Mouse (Mus musculus) midbrain, embryonic 15.5 days (tissue): Measurements from ENCODE around the gene Aldh1a1. TPM values are rescaled to one million over a fixed set of nuclear protein-coding genes. Genes with fewer than 3 reads are reported as not detected.
"Not testable (repeated sequence)": the region's sequence is repeated elsewhere in the genome, so short reads cannot be mapped to it uniquely, and the experiment has no call there.

ENCODE experiments used
- ATAC-seq: fragments of 200-750 bp; cut with Nextera tagmentation; replicated peaks from 2 replicates; pipeline ENCODE4 v1.8.0; 2017; ENCODE audit warnings: moderate TSS enrichment
- H3K27ac ChIP-seq: fragments of 300-500 bp; sonication (generic); 2 replicates; pipeline ENCODE4 v1.5.1; 2015; ENCODE audit warnings: mild to moderate bottlenecking, inconsistent platforms
- H3K27me3 ChIP-seq: fragments of 300-500 bp; sonication (generic); replicated peaks from 2 replicates; pipeline ENCODE4 v1.6.1; 2015; ENCODE audit warnings: inconsistent platforms
- H3K36me3 ChIP-seq: fragments of 300-500 bp; sonication (generic); replicated peaks from 2 replicates; pipeline ENCODE4 v1.6.1; 2015; ENCODE audit warnings: inconsistent platforms
- H3K4me1 ChIP-seq: fragments of 300-500 bp; sonication (generic); 2 replicates; pipeline ENCODE4 v1.6.1; 2015; ENCODE audit warnings: inconsistent platforms
- H3K4me2 ChIP-seq: fragments of 300-500 bp; sonication (generic); 2 replicates; pipeline ENCODE4 v1.6.1; 2015; ENCODE audit warnings: inconsistent platforms, mild to moderate bottlenecking, moderate library complexity
- H3K4me3 ChIP-seq: fragments of 300-500 bp; sonication (generic); 2 replicates; pipeline ENCODE4 v1.5.1; 2015; ENCODE audit warnings: mild to moderate bottlenecking, inconsistent platforms
- H3K9ac ChIP-seq: fragments of 300-500 bp; sonication (generic); 2 replicates; pipeline ENCODE4 v1.6.1; 2015; ENCODE audit warnings: mild to moderate bottlenecking, inconsistent platforms
- H3K9me3 ChIP-seq: fragments of 300-500 bp; sonication (generic); 2 replicates; pipeline ENCODE4 v1.6.1; 2016; ENCODE audit warnings: inconsistent platforms
- WGBS: fragments of 180-500 bp; shearing (Covaris S2); methylation state at CpG from one replicate; pipeline ENCODE4 v1.1.7; 2015; ENCODE audit warnings: mixed read lengths; 5-methylcytosine and 5-hydroxymethylcytosine counted together
- polyA plus RNA-seq: library from polyadenylated mRNA; unstranded; fragments of >200 nt; fragmentation: Nextera tagmentation; extraction: Ambion mirVana; gene quantifications from 2 replicates; pipeline ENCODE4 v1.2.1, GENCODE M21; 2015

The Aldh1a1 gene
- polyA plus RNA-seq, 1 experiment from 2014 or later = 16.3 TPM

DNA sequence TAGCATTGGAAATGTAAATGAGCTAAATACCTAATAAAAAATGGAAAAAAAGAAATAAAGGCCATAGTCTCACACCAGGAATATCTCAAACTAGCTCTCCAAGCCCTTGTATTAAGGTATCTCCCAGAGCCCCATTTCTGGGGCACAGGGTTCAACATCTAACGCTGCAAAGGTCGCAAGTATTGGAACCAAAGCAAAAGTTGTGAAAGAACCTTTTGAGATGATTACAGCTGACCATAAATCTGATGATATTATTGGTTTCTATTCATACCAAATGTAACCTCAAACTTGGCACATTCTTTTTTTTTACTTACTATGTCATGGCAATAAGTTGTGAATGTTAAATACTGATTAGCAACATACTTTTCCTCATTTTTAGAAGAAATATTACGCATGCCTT is 24.0 kb downstream of the Aldh1a1 start:
- no peaks in the 10 kb centered on the region for H3K27me3 ChIP-seq
- no peak overlapping the region for H3K4me3 ChIP-seq
- no peak for ATAC-seq
- H3K27ac ChIP-seq = no peak overlapping the region
- WGBS = 92% methylated on average over 3 of the region's 3 CpGs
- no peak overlapping the region for H3K9ac ChIP-seq
- H3K36me3 ChIP-seq = no peaks in the 10 kb centered on the region
- no peak overlapping the region for H3K4me2 ChIP-seq
- no peaks in the 10 kb centered on the region for H3K9me3 ChIP-seq
- H3K4me1 ChIP-seq = no peaks in the 10 kb centered on the region

DNA sequence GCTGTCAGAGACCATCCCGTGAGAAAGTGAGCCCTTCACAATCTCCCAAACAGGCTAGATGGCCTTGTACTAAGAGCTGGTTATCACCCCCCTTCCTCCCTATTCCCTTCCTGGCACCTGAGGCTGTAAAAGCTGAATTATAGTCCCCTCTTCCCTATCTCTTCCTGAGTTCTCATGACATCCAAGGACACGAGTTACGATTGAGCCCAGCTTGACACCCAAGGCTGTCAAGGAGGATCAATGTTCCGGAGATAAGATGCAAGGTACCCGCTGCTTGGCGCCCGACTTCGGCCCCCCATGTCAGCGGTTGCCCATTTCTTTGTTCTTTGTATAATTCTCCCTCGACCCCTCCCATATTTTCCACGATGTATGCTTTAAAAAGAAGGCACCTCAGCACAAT is 36.6 kb downstream of the Aldh1a1 start:
- not testable (repeated sequence) for H3K9me3 ChIP-seq, ATAC-seq, H3K4me3 ChIP-seq, H3K4me2 ChIP-seq, H3K36me3 ChIP-seq, H3K27ac ChIP-seq, H3K27me3 ChIP-seq, H3K9ac ChIP-seq, H3K4me1 ChIP-seq
- 89% methylated on average over 11 of the region's 11 CpGs for WGBS

DNA sequence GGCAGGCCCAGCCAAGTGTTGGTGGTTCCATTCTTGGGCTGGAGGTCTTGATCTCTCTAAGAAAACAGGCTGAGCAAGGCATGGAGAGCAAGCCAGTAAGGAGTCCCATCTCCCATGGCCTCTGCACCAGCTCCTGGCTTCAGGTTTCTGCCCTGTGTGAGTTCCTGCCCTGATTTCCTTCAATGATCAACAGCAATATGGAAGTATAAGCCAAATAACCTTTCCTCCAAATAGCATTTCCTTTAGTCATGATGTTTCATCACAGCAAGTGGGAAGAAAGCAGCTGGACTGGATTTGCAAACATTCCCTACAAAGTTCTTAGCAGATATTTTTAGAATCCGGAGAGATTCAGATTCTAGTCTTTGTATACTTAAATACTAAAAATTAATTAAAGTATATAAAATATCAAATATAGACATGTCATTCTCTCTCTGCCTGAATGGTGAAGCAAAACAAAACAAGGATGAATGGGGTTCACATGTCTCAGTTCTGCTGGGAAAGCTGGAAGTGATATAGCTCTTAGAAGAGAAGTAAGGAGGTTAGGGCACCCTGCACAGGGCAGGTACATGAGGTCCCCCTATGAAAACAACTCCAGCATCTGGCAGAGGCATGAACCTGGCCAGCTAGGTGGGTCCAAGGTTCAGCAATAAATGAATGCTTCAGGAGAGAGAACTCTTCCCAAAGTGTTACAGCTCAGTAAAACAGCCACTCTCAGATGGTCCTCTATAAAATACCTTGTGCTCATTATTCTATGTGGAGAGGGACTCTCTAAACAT is 37.6 kb downstream of the Aldh1a1 start:
- no peaks in the 10 kb centered on the region for H3K27me3 ChIP-seq

DNA sequence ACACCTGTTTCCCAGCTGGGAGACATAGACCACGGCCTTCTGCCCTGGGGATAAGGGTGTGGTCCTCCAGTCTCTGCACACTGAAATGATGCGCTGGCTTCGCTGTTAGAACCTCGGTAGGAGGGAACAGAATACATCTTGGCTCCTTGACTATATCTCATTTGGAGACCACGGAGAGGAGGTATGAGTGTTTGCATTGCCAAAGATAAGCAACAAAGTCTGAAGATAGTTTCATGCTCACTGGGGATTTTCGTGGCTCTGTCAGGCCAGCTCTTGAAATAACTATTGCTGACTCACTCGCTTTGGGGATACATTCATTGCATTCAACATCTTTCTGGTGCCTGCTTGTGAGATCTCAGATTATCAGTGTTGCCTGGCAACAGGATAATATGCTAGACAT is 44.0 kb downstream of the Aldh1a1 start:
- Histone ChIP-seq H3K27me3 (no peaks in the 10 kb centered on the region), H3K4me3 (no peak overlapping the region), H3K36me3 (no peaks in the 10 kb centered on the region), H3K4me2 (no peak overlapping the region), H3K4me1 (no peaks in the 10 kb centered on the region), H3K9ac (no peak overlapping the region), H3K27ac (no peak overlapping the region), H3K9me3 (no peaks in the 10 kb centered on the region)
- 73% methylated on average over 7 of the region's 7 CpGs for WGBS
- ATAC-seq = no peak

More for the DNA sequence above, 37.6 kb downstream of the Aldh1a1 start:
- Histone ChIP-seq H3K4me2 (no peak overlapping the region), H3K4me1 (no peaks in the 10 kb centered on the region), H3K36me3 (no peaks in the 10 kb centered on the region), H3K9ac (no peak overlapping the region), H3K9me3 (no peaks in the 10 kb centered on the region), H3K4me3 (no peak overlapping the region), H3K27ac (no peak overlapping the region)
- WGBS = 92% methylated on average over 1 of the region's 1 CpGs
- no peak for ATAC-seq

GRCm38 (mm10) chr19:20541044-20541443 is 48.5 kb downstream of the Aldh1a1 start:
- Histone ChIP-seq H3K27ac (no peak overlapping the region), H3K9ac (no peak overlapping the region), H3K9me3 (no peaks in the 10 kb centered on the region), H3K36me3 (no peaks in the 10 kb centered on the region), H3K4me3 (no peak overlapping the region), H3K27me3 (no peaks in the 10 kb centered on the region), H3K4me1 (no peaks in the 10 kb centered on the region), H3K4me2 (no peak overlapping the region)
- no peak for ATAC-seq
- 66% methylated on average over 4 of the region's 4 CpGs for WGBS

DNA sequence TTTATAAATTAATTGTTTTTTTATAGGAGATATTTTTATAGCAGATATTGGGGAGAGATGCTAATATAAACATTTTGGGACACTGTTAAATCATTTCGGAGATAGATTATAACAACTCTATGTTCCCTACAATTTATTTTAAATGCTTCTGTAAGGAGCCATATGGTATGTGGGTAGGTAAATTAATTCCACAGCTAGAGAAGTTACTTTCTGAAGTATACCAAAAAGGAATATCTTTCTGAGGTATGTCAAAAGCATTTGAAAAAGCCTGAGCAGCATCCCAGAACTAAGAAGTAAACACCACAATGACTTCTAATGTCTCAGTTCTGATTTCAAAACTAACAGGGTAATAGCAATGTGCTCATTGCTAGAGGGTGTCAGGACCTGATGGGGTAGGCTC is 49.4 kb downstream of the Aldh1a1 start:
- H3K9ac ChIP-seq = no peak overlapping the region
- WGBS = 95% methylated on average over 1 of the region's 1 CpGs
- no peaks in the 10 kb centered on the region for H3K36me3 ChIP-seq
- ATAC-seq = no peak
- H3K27ac ChIP-seq = no peak overlapping the region
- no peak overlapping the region for H3K4me3 ChIP-seq
- H3K4me1 ChIP-seq = no peaks in the 10 kb centered on the region
- H3K9me3 ChIP-seq = no peaks in the 10 kb centered on the region
- no peaks in the 10 kb centered on the region for H3K27me3 ChIP-seq
- H3K4me2 ChIP-seq = no peak overlapping the region

GRCm38 (mm10) chr19:20543816-20544215 is 51.3 kb downstream of the Aldh1a1 start:
- H3K9me3 ChIP-seq = no peaks in the 10 kb centered on the region

DNA sequence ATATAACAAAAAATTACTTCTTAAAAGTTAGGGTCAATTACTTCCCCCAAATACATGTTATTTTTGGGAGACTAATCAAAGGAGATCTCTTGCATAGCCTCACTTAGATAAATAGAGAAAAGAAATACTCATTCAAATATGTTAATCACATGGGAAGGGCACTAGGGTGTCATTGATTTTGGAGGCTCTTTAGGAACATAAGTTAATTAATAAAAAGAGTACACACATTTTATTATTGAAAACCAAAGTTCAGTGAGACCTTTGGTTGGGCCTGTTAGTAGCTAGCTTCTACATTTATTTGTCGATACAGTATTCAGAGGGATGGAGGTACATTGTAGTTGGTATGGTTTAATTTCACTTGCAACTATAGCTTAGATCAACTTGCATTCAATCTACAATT is 52.4 kb downstream of the Aldh1a1 start:
- Histone ChIP-seq H3K9me3 (no peaks in the 10 kb centered on the region), H3K27ac (no peak overlapping the region), H3K9ac (no peak overlapping the region), H3K4me3 (no peak overlapping the region), H3K4me2 (no peak overlapping the region), H3K27me3 (no peaks in the 10 kb centered on the region), H3K4me1 (no peaks in the 10 kb centered on the region), H3K36me3 (no peaks in the 10 kb centered on the region)
- ATAC-seq = no peak
- 93% methylated on average over 1 of the region's 1 CpGs for WGBS

More at GRCm38 (mm10) chr19:20543816-20544215, 51.3 kb downstream of the Aldh1a1 start:
- H3K27me3 ChIP-seq = no peaks in the 10 kb centered on the region
- no peaks in the 10 kb centered on the region for H3K36me3 ChIP-seq
- WGBS = 42% methylated on average over 1 of the region's 1 CpGs
- no peak overlapping the region for H3K4me2 ChIP-seq
- H3K9ac ChIP-seq = no peak overlapping the region
- no peaks in the 10 kb centered on the region for H3K4me1 ChIP-seq
- no peak overlapping the region for H3K27ac ChIP-seq
- no peak overlapping the region for H3K4me3 ChIP-seq
- no peak for ATAC-seq

- H3K4me3 ChIP-seq = no peak overlapping the region
These were observed 54.5 kb downstream of the Aldh1a1 start for GRCm38 (mm10) chr19:20547025-20547424.

GRCm38 (mm10) chr19:20549409-20549808 is 56.9 kb downstream of the Aldh1a1 start:
- no peak overlapping the region for H3K9ac ChIP-seq
- H3K4me3 ChIP-seq = no peak overlapping the region
- 0 out of 2 replicates have a peak, but pooled peaks have one; percentile 11 for ATAC-seq
- H3K27me3 ChIP-seq = no peaks in the 10 kb centered on the region
- no peaks in the 10 kb centered on the region for H3K4me1 ChIP-seq
- H3K4me2 ChIP-seq = no peak overlapping the region
- no peaks in the 10 kb centered on the region for H3K36me3 ChIP-seq
- 89% methylated on average over 1 of the region's 1 CpGs for WGBS
- H3K27ac ChIP-seq = no peak overlapping the region
- no peaks in the 10 kb centered on the region for H3K9me3 ChIP-seq

More at GRCm38 (mm10) chr19:20547025-20547424, 54.5 kb downstream of the Aldh1a1 start:
- H3K4me1 ChIP-seq = no peaks in the 10 kb centered on the region
- ATAC-seq = no peak
- H3K4me2 ChIP-seq = no peak overlapping the region
- no peaks in the 10 kb centered on the region for H3K36me3 ChIP-seq
- 80% methylated on average over 3 of the region's 3 CpGs for WGBS
- H3K9ac ChIP-seq = no peak overlapping the region
- H3K27ac ChIP-seq = no peak overlapping the region
- H3K9me3 ChIP-seq = no peaks in the 10 kb centered on the region
- H3K27me3 ChIP-seq = no peaks in the 10 kb centered on the region

DNA sequence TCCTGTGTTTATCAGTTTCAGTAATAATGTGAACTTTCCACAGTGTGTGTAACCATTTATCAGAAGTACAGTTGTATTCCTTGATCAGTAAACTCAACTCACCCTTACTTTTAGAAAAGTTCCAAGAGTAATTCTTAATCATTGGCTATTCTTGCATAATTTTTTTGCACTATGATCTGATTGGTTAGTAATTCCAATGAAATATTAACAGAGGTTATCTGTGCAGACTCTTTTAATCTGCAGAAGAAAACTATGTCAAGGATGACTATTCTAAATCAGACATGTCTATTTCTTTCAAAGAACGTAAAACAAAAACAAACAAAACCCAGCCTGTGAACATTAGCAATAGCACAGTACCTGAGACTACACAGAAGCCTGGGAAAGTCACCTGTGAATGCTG is 62.9 kb downstream of the Aldh1a1 start:
- no peaks in the 10 kb centered on the region for H3K36me3 ChIP-seq
- H3K4me1 ChIP-seq = no peaks in the 10 kb centered on the region
- H3K27ac ChIP-seq = no peak overlapping the region
- no peak overlapping the region for H3K4me3 ChIP-seq
- 83% methylated on average over 1 of the region's 1 CpGs for WGBS
- no peaks in the 10 kb centered on the region for H3K9me3 ChIP-seq
- H3K9ac ChIP-seq = no peak overlapping the region
- no peaks in the 10 kb centered on the region for H3K27me3 ChIP-seq
- no peak overlapping the region for H3K4me2 ChIP-seq
- ATAC-seq = no peak

- Histone ChIP-seq H3K36me3 (no peaks in the 10 kb centered on the region), H3K9me3 (no peaks in the 10 kb centered on the region), H3K4me1 (no peaks in the 10 kb centered on the region), H3K4me2 (no peak overlapping the region), H3K27me3 (no peaks in the 10 kb centered on the region), H3K9ac (no peak overlapping the region), H3K4me3 (no peak overlapping the region), H3K27ac (no peak overlapping the region)
- 72% methylated on average over 4 of the region's 4 CpGs for WGBS
- no peak for ATAC-seq
These were observed 64.7 kb downstream of the Aldh1a1 start for GRCm38 (mm10) chr19:20557211-20557610.

- no peaks in the 10 kb centered on the region for H3K4me1 ChIP-seq
- no peak overlapping the region for H3K9ac ChIP-seq
- no peak overlapping the region for H3K4me2 ChIP-seq
- H3K4me3 ChIP-seq = no peak overlapping the region
- ATAC-seq = no peak
- no peaks in the 10 kb centered on the region for H3K9me3 ChIP-seq
- H3K36me3 ChIP-seq = no peaks in the 10 kb centered on the region
- WGBS = 92% methylated on average over 3 of the region's 3 CpGs
- no peaks in the 10 kb centered on the region for H3K27me3 ChIP-seq
- H3K27ac ChIP-seq = no peak overlapping the region
These were observed 65.6 kb downstream of the Aldh1a1 start for GRCm38 (mm10) chr19:20558069-20558468.
